Mouse (Mus musculus): ENCODE results near the gene Fmo1.

- no peak for TF ChIP-seq CTCF (IDR thresholded peaks at IDR 0.05; ENCODE audit: insufficient read depth, low read depth, low read length)
- no peak for TF ChIP-seq POLR2A (IDR thresholded peaks at IDR 0.05; ENCODE audit: insufficient read depth, low read depth, low read length)
Measured at GRCm38 (mm10) chr1:162879595-162880369, 13.4 kb upstream of the Fmo1 start.
